Mouse (Mus musculus): ENCODE data around the gene Zfp57. TPM values are rescaled to one million over a fixed set of nuclear protein-coding genes. Genes with fewer than 3 reads are reported as not detected.
"Not testable (repeated sequence)": the region's sequence is repeated elsewhere in the genome, so short reads cannot be mapped to it uniquely, and the experiment has no call there.

The Zfp57 gene
- polyA plus RNA-seq, 1 experiment: 11.6 TPM

DNA sequence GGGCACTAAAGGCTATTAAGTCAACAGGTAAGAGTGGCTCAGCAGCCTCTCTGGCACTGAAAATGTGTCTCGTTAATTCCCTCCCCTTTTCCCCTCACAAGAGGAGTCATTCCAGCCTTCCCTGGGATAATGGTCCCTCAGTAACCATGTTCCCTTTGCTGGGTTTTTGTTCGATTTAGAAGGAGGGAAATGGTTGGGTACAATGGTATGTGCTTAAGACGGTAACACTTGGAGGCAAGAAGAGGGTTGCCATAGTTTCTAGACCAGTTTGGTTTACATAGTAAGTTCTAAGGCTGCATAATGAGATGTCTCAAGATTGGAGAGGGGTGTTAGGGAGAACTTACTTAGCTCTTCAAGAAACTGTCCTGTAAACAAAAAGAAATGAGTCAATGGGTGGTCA, 10.8 kb downstream of the Zfp57 start:
- Histone ChIP-seq H3K4me3 (ENCODE audit: insufficient read depth, poor library complexity, severe bottlenecking) (no peak overlapping the region), H3K27me3 (ENCODE audit: control insufficient read depth, insufficient read depth, insufficient read length) (no peaks in the 10 kb centered on the region), H3K36me3 (ENCODE audit: control insufficient read depth, insufficient read depth) (peaks cover 22% of the 10 kb centered on the region), H3K79me3 (ENCODE audit: low read depth) (no peaks in the 10 kb centered on the region), H3ac (ENCODE audit: control insufficient read depth, insufficient read length, low read depth) (no peak overlapping the region), H3K79me2 (ENCODE audit: control insufficient read depth, insufficient read depth) (no peaks in the 10 kb centered on the region)
- TF ChIP-seq MYOD1 (IDR thresholded peaks at IDR 0.05; ENCODE audit: control insufficient read depth, insufficient read length, low read depth) (no peak), CEBPB (IDR thresholded peaks at IDR 0.05; ENCODE audit: low read depth) (no peak), MYOG (IDR thresholded peaks at IDR 0.05; ENCODE audit: control insufficient read depth, extremely low read depth, insufficient read length) (no peak), FOSL1 (IDR thresholded peaks at IDR 0.05; ENCODE audit: insufficient read depth, low read length, poor library complexity, severe bottlenecking) (no peak), USF1 (IDR thresholded peaks at IDR 0.05; ENCODE audit: low read depth) (no peak), CTCF (IDR thresholded peaks at IDR 0.05; ENCODE audit: control insufficient read depth, insufficient read depth, insufficient read length) (no peak), MAX (IDR thresholded peaks at IDR 0.05) (no peak)

DNA sequence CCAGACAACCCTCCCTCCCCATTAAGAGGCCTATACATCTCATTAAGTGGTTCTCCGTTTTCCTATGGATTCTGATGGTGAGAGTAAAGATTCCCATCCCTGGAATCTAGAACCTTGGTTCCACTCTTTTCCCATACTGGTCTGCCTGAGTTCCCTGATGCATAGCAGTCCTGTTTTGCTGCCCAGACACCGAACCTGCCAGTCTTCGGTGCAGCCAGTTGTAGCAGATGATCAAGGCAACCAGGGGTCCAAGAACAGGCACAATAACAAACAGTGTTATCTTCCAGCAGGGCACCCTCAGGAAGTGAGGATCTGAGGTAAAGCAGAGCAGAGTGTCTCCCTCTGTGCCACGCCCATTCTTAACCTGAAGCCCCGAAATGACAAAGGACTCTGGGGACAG, 11.2 kb downstream of the Zfp57 start:
- Histone ChIP-seq H3K4me3 (ENCODE audit: insufficient read depth, poor library complexity, severe bottlenecking) (no peak overlapping the region), H3K79me3 (ENCODE audit: low read depth) (no peaks in the 10 kb centered on the region), H3K27me3 (ENCODE audit: control insufficient read depth, insufficient read depth, insufficient read length) (no peaks in the 10 kb centered on the region), H3K79me2 (ENCODE audit: control insufficient read depth, insufficient read depth) (no peaks in the 10 kb centered on the region), H3ac (ENCODE audit: control insufficient read depth, insufficient read length, low read depth) (no peak overlapping the region), H3K36me3 (ENCODE audit: control insufficient read depth, insufficient read depth) (peaks cover 18% of the 10 kb centered on the region)
- TF ChIP-seq MYOG (IDR thresholded peaks at IDR 0.05; ENCODE audit: control insufficient read depth, extremely low read depth, insufficient read length) (no peak), CEBPB (IDR thresholded peaks at IDR 0.05; ENCODE audit: low read depth) (no peak), FOSL1 (IDR thresholded peaks at IDR 0.05; ENCODE audit: insufficient read depth, low read length, poor library complexity, severe bottlenecking) (no peak)

DNA sequence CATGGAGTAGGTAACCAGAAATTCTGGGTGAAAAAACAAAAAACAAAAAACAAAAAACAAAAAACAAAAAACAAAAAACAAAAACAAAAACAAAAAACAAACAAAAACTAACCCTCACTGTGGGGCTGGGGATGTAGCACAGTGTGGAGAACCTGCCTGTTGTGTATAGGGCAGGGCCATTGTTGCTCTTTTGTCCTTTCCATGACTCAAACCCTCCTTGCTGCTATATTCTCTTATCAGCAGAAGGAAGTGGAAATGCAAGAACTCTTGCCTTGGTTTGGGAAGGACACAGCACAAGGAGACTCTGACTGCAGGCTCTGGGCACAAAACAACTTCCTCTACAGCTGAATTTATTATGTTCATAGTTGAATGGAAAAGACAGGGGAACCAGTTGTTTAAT, 15.4 kb downstream of the Zfp57 start:
- Histone ChIP-seq H3K79me2 (ENCODE audit: control insufficient read depth, insufficient read depth) (no peaks in the 10 kb centered on the region), H3K36me3 (ENCODE audit: control insufficient read depth, insufficient read depth) (no peaks in the 10 kb centered on the region), H3K27me3 (ENCODE audit: control insufficient read depth, insufficient read depth, insufficient read length) (no peaks in the 10 kb centered on the region), H3K79me3 (ENCODE audit: low read depth) (no peaks in the 10 kb centered on the region), H3K4me3 (ENCODE audit: insufficient read depth, poor library complexity, severe bottlenecking) (no peak overlapping the region), H3ac (ENCODE audit: control insufficient read depth, insufficient read length, low read depth) (no peak overlapping the region)
- TF ChIP-seq FOSL1 (IDR thresholded peaks at IDR 0.05; ENCODE audit: insufficient read depth, low read length, poor library complexity, severe bottlenecking) (no peak), USF1 (IDR thresholded peaks at IDR 0.05; ENCODE audit: low read depth) (no peak)

DNA sequence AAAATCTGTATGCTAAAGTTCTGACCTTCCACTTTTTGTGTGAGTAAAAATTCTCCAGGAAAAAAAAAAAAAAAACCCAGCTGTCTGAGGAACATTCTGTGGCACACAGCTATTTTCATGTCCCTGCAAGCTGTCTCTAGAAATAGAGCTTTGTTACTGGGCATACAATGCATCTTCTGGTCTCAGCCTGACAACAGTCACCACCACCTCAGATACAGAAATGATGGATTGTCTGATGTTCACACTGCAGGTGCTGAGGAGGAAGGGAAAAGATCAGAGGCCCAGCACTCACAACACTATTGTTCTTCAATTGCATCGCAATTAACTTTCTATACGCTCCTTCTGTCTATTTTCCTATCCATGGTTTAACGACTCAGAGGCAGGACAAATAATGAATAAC, 17.4 kb downstream of the Zfp57 start:
- H3K4me3 ChIP-seq (ENCODE audit: insufficient read depth, poor library complexity, severe bottlenecking): no peak overlapping the region
- no peaks in the 10 kb centered on the region for H3K79me3 ChIP-seq (ENCODE audit: low read depth)
- no peak overlapping the region for H3ac ChIP-seq (ENCODE audit: control insufficient read depth, insufficient read length, low read depth)
- no peaks in the 10 kb centered on the region for H3K79me2 ChIP-seq (ENCODE audit: control insufficient read depth, insufficient read depth)
- no peaks in the 10 kb centered on the region for H3K27me3 ChIP-seq (ENCODE audit: control insufficient read depth, insufficient read depth, insufficient read length)
- no peaks in the 10 kb centered on the region for H3K36me3 ChIP-seq (ENCODE audit: control insufficient read depth, insufficient read depth)
- TF ChIP-seq FOSL1 (IDR thresholded peaks at IDR 0.05; ENCODE audit: insufficient read depth, low read length, poor library complexity, severe bottlenecking) (no peak), CEBPB (IDR thresholded peaks at IDR 0.05; ENCODE audit: low read depth) (no peak), MAX (IDR thresholded peaks at IDR 0.05) (no peak), MYOG (IDR thresholded peaks at IDR 0.05; ENCODE audit: control insufficient read depth, extremely low read depth, insufficient read length) (no peak), USF1 (IDR thresholded peaks at IDR 0.05; ENCODE audit: low read depth) (no peak), CTCF (IDR thresholded peaks at IDR 0.05; ENCODE audit: control insufficient read depth, insufficient read depth, insufficient read length) (no peak), MYOD1 (IDR thresholded peaks at IDR 0.05; ENCODE audit: control insufficient read depth, insufficient read length, low read depth) (no peak)

DNA sequence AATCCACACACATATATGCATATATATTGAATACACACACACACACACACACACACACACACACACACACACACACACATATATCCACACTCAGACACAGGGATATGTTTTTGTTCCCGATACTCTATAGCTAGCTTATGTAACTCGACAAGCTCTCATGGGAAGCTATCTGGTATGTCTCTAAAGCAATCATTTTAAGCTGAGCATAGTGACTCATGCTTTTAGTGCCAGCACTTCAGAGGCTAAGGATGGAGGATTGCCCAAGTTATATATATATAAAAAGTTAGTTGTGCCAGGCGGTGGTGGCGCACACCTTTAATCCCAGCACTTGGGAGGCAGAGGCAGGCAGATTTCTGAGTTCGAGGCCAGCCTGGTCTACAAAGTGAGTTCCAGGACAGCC, 18.3 kb downstream of the Zfp57 start:
- not testable (repeated sequence) for H3K36me3 ChIP-seq (ENCODE audit: control insufficient read depth, insufficient read depth); H3K27me3 ChIP-seq (ENCODE audit: control insufficient read depth, insufficient read depth, insufficient read length); H3K79me2 ChIP-seq (ENCODE audit: control insufficient read depth, insufficient read depth); H3K79me3 ChIP-seq (ENCODE audit: low read depth); H3K4me3 ChIP-seq (ENCODE audit: insufficient read depth, poor library complexity, severe bottlenecking); H3ac ChIP-seq (ENCODE audit: control insufficient read depth, insufficient read length, low read depth)

DNA sequence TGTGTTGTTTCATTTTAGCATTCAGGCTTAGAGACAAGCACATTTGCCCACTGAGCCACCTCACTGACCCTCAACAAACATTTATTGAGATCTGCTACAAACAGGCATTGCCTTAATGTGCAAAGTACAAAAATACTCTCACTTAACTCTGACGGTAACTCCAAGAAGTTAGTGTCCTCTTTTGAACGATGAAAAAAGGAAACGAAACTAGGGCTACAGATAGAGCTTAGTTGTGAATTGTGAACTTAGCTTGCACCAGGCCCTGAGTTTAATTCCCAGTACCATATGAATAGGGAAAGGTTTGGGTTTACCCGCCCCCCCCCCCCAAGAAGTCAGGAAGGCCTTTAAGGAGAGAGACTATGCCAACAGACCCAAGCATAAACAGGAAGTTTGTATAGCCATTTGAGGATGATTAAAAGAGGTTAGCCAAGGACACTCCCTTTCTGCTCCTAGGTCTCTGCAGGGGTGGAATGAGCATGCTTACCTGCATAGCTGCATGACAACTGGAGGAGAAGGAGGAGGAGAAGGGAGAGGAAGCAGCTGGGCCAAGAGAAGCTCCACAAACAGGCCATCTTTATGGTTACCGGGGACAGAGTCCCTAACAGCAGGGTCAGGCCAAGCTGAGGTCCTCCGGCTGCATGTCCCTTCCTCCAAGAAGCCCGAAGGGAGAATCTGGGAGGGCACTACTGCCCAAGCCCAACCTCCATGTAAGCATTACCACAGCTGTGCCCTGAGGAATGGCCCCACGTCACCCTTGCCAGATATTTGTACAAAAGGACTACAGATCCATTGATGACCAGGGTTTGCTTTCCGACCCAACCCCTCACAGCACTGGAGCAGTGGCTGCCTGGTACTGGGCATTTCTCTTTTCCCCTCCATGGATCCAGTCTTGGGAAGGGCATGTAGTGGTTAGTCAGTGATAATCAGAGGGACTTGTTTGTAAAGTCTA, 21.9 kb downstream of the Zfp57 start, which contains the start of gene Mog:
Gene Mog, minus strand, starts transcription at position 771 of the 949 bp plus-strand sequence.
- H3K27me3 ChIP-seq (ENCODE audit: control insufficient read depth, insufficient read depth, insufficient read length): no peaks in the 10 kb centered on the region
- TF ChIP-seq USF1 (IDR thresholded peaks at IDR 0.05; ENCODE audit: low read depth): no peak
- TF ChIP-seq FOSL1 (IDR thresholded peaks at IDR 0.05; ENCODE audit: insufficient read depth, low read length, poor library complexity, severe bottlenecking): no peak
- no peak for TF ChIP-seq MAX (IDR thresholded peaks at IDR 0.05)
- TF ChIP-seq CTCF (IDR thresholded peaks at IDR 0.05; ENCODE audit: control insufficient read depth, insufficient read depth, insufficient read length): no peak
- no peak for TF ChIP-seq MYOD1 (IDR thresholded peaks at IDR 0.05; ENCODE audit: control insufficient read depth, insufficient read length, low read depth)
- TF ChIP-seq MYOG (IDR thresholded peaks at IDR 0.05; ENCODE audit: control insufficient read depth, extremely low read depth, insufficient read length): no peak
- TF ChIP-seq CEBPB (IDR thresholded peaks at IDR 0.05; ENCODE audit: low read depth): no peak
- no peaks in the 10 kb centered on the region for H3K36me3 ChIP-seq (ENCODE audit: control insufficient read depth, insufficient read depth)
- H3K79me2 ChIP-seq (ENCODE audit: control insufficient read depth, insufficient read depth): no peaks in the 10 kb centered on the region
- H3K4me3 ChIP-seq (ENCODE audit: insufficient read depth, poor library complexity, severe bottlenecking): no peak within 1 kb of the TSS
- no peak within 1 kb of the TSS for H3ac ChIP-seq (ENCODE audit: control insufficient read depth, insufficient read length, low read depth)
- no peaks in the 10 kb centered on the region for H3K79me3 ChIP-seq (ENCODE audit: low read depth)

All from C2C12 (cell line).